Mouse (Mus musculus) gastrocnemius, postnatal 14 days (tissue): ENCODE measurements around the gene Ilf2. TPM values are rescaled to one million over a fixed set of nuclear protein-coding genes. Genes with fewer than 3 reads are reported as not detected.

Experiments
- DNase-seq: peaks from one replicate; pipeline ENCODE4 v3.0.0; 2021; ENCODE audit warnings: mixed read lengths
- intact Hi-C: fragments of 180-260 bp; cut with DNase I; formaldehyde crosslinking; loops from one replicate; pipeline ENCODE4 v1.15.1; 2025; ENCODE audit warnings: low total_unique reads
- total RNA-seq, 2 experiments: library from RNA; stranded (reverse); gene quantifications; 2 replicates each; pipeline ENCODE4 v1.2.3; 2021

The Ilf2 gene
- total RNA-seq, 2 experiments from 2014 or later = 32.6 to 35.9 TPM

DNA sequence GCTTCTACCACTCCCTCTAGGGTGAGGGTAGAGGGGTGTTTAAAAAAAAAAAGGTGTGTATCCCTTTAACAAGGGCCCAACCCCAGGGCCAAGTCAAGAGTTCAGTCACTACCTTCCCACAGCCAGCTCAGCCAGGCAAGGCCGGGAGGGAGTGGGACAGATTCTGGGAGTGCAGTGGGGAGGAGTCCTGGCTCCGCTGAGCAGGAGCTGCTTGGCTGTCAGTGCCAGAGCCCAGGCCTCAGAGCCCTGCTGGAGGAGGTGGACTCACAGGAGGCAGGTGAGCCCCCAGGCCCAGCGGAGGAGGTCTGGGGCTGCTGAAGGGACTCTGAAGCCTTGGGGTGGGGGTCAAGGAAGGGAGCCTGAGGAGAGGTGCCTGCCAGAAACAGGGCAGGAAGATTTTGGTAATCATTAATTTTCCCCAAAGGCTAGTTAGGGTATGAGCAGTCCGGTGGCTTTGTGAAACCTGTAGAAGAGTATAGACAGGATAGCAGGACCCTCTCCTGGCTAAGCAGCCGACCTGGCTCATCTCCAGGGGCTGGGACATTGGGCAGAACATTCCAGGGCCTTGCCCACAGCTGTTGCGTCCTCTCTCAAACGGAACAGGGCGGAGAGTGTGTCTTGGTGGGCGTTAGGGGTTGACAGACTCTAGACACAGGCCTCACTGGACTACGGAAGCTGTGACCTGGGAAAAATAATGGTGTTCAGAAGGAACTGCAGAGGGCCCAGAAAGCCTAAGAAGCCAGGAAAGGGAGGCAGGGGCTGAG lies 61.4 kb downstream of the Ilf2 start, which contains the start of gene S100a16:
Gene S100a16 (plus strand): TSS at position 114 of the 764 bp plus-strand sequence.
- DNase-seq = peak; percentile 89
- intact Hi-C loops = no loop called here

DNA sequence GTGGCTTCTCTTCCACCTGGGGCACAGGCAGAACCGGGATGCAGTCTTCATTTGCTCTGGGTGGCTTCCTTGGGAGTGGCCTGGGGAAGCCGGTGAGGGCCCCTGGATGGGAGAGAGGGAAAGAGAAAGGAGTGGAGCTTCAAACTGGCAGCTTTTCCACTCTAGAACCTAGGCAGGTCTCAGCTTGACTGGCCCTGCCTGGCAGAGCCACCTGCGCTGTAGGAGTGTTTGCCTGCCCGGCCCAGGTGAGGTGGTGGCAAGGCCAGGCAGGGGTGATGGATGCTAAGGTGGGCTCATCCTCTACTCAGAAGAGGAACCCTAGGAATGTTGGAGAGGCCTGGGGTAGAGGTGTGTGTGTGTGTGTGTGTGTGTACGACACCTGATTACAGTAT lies 62.0 kb downstream of the Ilf2 start:
- intact Hi-C loops = no loop called here
- no peak for DNase-seq

Other genes starting within 250 kb of the Ilf2 start
- 10 to 100 TPM; 41.6 to 47.5 TPM for gene Jtb, start 244.5 kb upstream of the Ilf2 start, total RNA-seq
- gene Creb3l4, start 232.6 kb upstream of the Ilf2 start, total RNA-seq = under 1 TPM; 0.27 to 0.39 TPM
- 10 to 100 TPM; 57.8 to 62.7 TPM for gene Slc39a1, start 228.0 kb upstream of the Ilf2 start, total RNA-seq
- gene Crtc2, start 222.0 kb upstream of the Ilf2 start, total RNA-seq = 10 to 100 TPM; 13.5 to 14.1 TPM
- gene Dennd4b, start 210.9 kb upstream of the Ilf2 start, total RNA-seq = 10 to 100 TPM; 44.8 to 45.3 TPM
- gene Gatad2b, start 182.9 kb upstream of the Ilf2 start, total RNA-seq = 10 to 100 TPM; 41.5 to 43.2 TPM
- gene Slc27a3, start 86.2 kb upstream of the Ilf2 start, total RNA-seq = 1 to 10 TPM; 1.9 to 2.3 TPM
- 10 to 100 TPM; 15.7 to 17.7 TPM for gene Ints3, start 42.5 kb upstream of the Ilf2 start, total RNA-seq
- gene Npr1, start 10.3 kb upstream of the Ilf2 start, total RNA-seq = 10 to 100 TPM; 14.9 to 15.6 TPM
- gene Snapin, start 14.9 kb downstream of the Ilf2 start, total RNA-seq = 10 to 100 TPM; 57.3 to 59.6 TPM
- gene Chtop, start 33.4 kb downstream of the Ilf2 start, total RNA-seq = 100 to 1,000 TPM in 1 of 2 experiments, 10 to 100 TPM in 1; 83.3 to 100 TPM
- 10 to 100 TPM; 53.1 to 61.0 TPM for gene S100a1, start 38.3 kb downstream of the Ilf2 start, total RNA-seq
- gene S100a13, start 38.3 kb downstream of the Ilf2 start, total RNA-seq = 10 to 100 TPM; 12.9 to 15.4 TPM
- not detected for gene S100a14, start 50.7 kb downstream of the Ilf2 start, total RNA-seq
- 100 to 1,000 TPM in 1 of 2 experiments, 10 to 100 TPM in 1; 79.5 to 106 TPM for gene S100a16, start 61.1 kb downstream of the Ilf2 start, total RNA-seq
- under 1 TPM in 1 of 2 experiments, not detected in 1; 0.45 TPM for gene S100a3, start 84.5 kb downstream of the Ilf2 start, total RNA-seq
- not detected for gene S100a2, start 114.1 kb downstream of the Ilf2 start, total RNA-seq
- gene Gm42674, start 125.8 kb downstream of the Ilf2 start, total RNA-seq = not detected
- gene S100a4, start 127.6 kb downstream of the Ilf2 start, total RNA-seq = 10 to 100 TPM; 11.1 to 16.5 TPM
- gene S100a5, start 132.4 kb downstream of the Ilf2 start, total RNA-seq = not detected
- 10 to 100 TPM; 69.9 to 95.9 TPM for gene S100a6, start 136.8 kb downstream of the Ilf2 start, total RNA-seq
- under 1 TPM in 1 of 2 experiments, not detected in 1; 0.16 TPM for gene S100a7a, start 177.9 kb downstream of the Ilf2 start, total RNA-seq
- under 1 TPM in 1 of 2 experiments, not detected in 1; 0.71 TPM for gene S100a8, start 192.9 kb downstream of the Ilf2 start, total RNA-seq
- under 1 TPM in 1 of 2 experiments, not detected in 1; 0.76 TPM for gene S100a9, start 219.6 kb downstream of the Ilf2 start, total RNA-seq